Comparison of ENCODE assay signal across 9 mouse cellular contexts in the genomic region with DNA sequence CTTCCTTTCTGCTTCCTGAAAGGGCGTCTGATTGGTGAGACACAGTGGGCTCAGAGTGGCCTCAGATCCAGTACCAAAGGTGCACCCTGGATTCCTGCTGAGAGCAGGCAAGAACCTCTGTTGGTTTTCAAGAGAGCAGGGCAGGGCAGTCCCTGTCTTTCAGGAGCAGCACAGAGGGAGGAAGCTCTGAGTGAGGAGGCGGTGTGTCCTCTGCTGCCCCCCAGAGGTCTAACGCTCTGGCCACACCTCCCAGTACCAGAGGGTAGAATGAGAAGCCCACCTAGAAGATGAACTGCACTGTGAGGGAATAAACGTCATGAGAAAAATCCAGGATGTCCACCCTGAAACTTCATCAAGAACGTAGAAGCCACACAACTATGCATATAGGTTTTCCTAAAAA. TPM values are rescaled to one million over a fixed set of nuclear protein-coding genes. Genes with fewer than 3 reads are reported as not detected.
DNase-seq lines count a peak whose midpoint lies in the region; ATAC-seq and TF ChIP-seq lines count a peak whose summit lies in the region.
"Had no signal": no experiment of that assay in that cellular context is flagged by ENCODE, and none has a peak within 500 bp of the region (broad histone marks: within the 10 kb centered on the region; RNA-seq: fewer than 3 reads in every experiment).

No protein-coding gene starts in this region.

- H3K4me1 ChIP-seq in hindbrain, embryonic 15.5 days (replicated peaks), result no peaks in the 10 kb centered on the region
- H3K4me1 ChIP-seq in liver, embryonic 12.5 days, result no peaks in the 10 kb centered on the region
- no peaks in the 10 kb centered on the region for H3K4me1 ChIP-seq in neural tube, embryonic 15.5 days

- no peak overlapping the region for H3K4me3 ChIP-seq in gastrocnemius, adult 2 months
- H3K4me3 ChIP-seq in hindbrain, embryonic 15.5 days, result no peak overlapping the region
- H3K4me3 ChIP-seq in liver, embryonic 12.5 days, result no peak overlapping the region
- no peak overlapping the region for H3K4me3 ChIP-seq in neural tube, embryonic 15.5 days (replicated peaks)
- H3K4me3 ChIP-seq: megakaryocyte, embryonic 14.5 days had no signal

- DNase-seq in layer of hippocampus, postnatal 10 days (ENCODE audit: low spot score in 2 of 2), result peak; percentile 40 to 66
- DNase-seq in layer of hippocampus, postnatal 36 days, result no peak
- DNase-seq in adrenal gland, postnatal 36 days, result peak; percentile 60 to 75
- peak; percentile 51 for DNase-seq in gastrocnemius, adult 2 months
- DNase-seq in layer of hippocampus, adult 9-11 months, result no peak

- ATAC-seq in hindbrain, embryonic 15.5 days (ENCODE audit: low FRiP score, low read depth), result peak; percentile 63; the same call in 1 of the 2 replicates
- ATAC-seq in liver, embryonic 12.5 days, result peak; percentile 47; the same call in 1 of the 2 replicates
- ATAC-seq in neural tube, embryonic 15.5 days (ENCODE audit: low FRiP score), result peak; percentile 50; the same call in 1 of the 2 replicates

- no peak overlapping the region for H3K27ac ChIP-seq in gastrocnemius, adult 2 months
- no peak overlapping the region for H3K27ac ChIP-seq in hindbrain, embryonic 15.5 days (replicated peaks)
- no peak overlapping the region for H3K27ac ChIP-seq in liver, embryonic 12.5 days
- H3K27ac ChIP-seq in neural tube, embryonic 15.5 days (replicated peaks), result no peak overlapping the region

- intact Hi-C loops in gastrocnemius, adult 2 months (cut with DNase I), result loop anchor here (2.0 to 10.0 kb wide), 3 partner anchors 184 to 385 kb away; a partner anchor contains a TSS

- H3K36me3 ChIP-seq in hindbrain, embryonic 15.5 days, result peaks cover 9% of the 10 kb centered on the region; the same call in 1 of the 2 replicates
- H3K36me3 ChIP-seq in liver, embryonic 12.5 days, result peaks cover 59% of the 10 kb centered on the region
- peaks cover 25% of the 10 kb centered on the region for H3K36me3 ChIP-seq in neural tube, embryonic 15.5 days

- WGBS in hindbrain, embryonic 15.5 days, result 46% methylated on average over 5 of the region's 5 CpGs
- 45% methylated on average over 5 of the region's 5 CpGs for WGBS in liver, embryonic 12.5 days (ENCODE audit: insufficient replicate concordance)
- 50% methylated on average over 5 of the region's 5 CpGs for WGBS in neural tube, embryonic 15.5 days

- H3K9ac ChIP-seq in hindbrain, embryonic 15.5 days, result no peak overlapping the region
- H3K9ac ChIP-seq in liver, embryonic 12.5 days, result no peak overlapping the region
- no peak overlapping the region for H3K9ac ChIP-seq in neural tube, embryonic 15.5 days (replicated peaks)

- H3K4me2 ChIP-seq in hindbrain, embryonic 15.5 days, result no peak overlapping the region
- no peak overlapping the region for H3K4me2 ChIP-seq in liver, embryonic 12.5 days
- no peak overlapping the region for H3K4me2 ChIP-seq in neural tube, embryonic 15.5 days

- H3K9me3 ChIP-seq in hindbrain, embryonic 15.5 days, result no peaks in the 10 kb centered on the region
- no peaks in the 10 kb centered on the region for H3K9me3 ChIP-seq in liver, embryonic 12.5 days (replicated peaks)
- H3K9me3 ChIP-seq in neural tube, embryonic 15.5 days (replicated peaks), result no peaks in the 10 kb centered on the region

- no peaks in the 10 kb centered on the region for H3K27me3 ChIP-seq in hindbrain, embryonic 15.5 days
- H3K27me3 ChIP-seq in liver, embryonic 12.5 days (replicated peaks), result no peaks in the 10 kb centered on the region
- no peaks in the 10 kb centered on the region for H3K27me3 ChIP-seq in neural tube, embryonic 15.5 days (replicated peaks)
- H3K27me3 ChIP-seq: megakaryocyte, embryonic 14.5 days had no signal

- TF ChIP-seq CTCF in gastrocnemius, adult 2 months (IDR thresholded peaks at IDR 0.05), result peak; percentile 80

RNA-seq across cellular contexts. Expression of a gene that starts 21.5 kb away (rescaled TPM):
- 1 to 10 TPM; 8.2 to 8.9 TPM for total RNA-seq in layer of hippocampus, postnatal 10 days (2021)
- 10 to 100 TPM; 11.6 to 12.8 TPM for total RNA-seq in layer of hippocampus, postnatal 36 days (2021)
- 10 to 100 TPM; 13.5 to 16.0 TPM for total RNA-seq in adrenal gland, postnatal 36 days (2021)
- 10 to 100 TPM; 10.2 to 14.1 TPM for total RNA-seq in gastrocnemius, adult 2 months (2021)
- polyA plus RNA-seq in hindbrain, embryonic 15.5 days (2015; fragmentation: Nextera tagmentation; extraction: Ambion mirVana), result 8.2 TPM in 2 replicates
- 27.4 and 29.2 TPM in 2 replicates for polyA plus RNA-seq in liver, embryonic 12.5 days (2016; fragmentation: Nextera tagmentation; extraction: Ambion mirVana)
- polyA plus RNA-seq in neural tube, embryonic 15.5 days (2015; fragmentation: Nextera tagmentation; extraction: Ambion mirVana), result 7.6 and 11.9 TPM in 2 replicates

RNA-seq across cellular contexts. Expression of a gene that starts 34.3 kb away (rescaled TPM):
- total RNA-seq in layer of hippocampus, postnatal 10 days (2021), result 10 to 100 TPM; 19.5 to 20.7 TPM
- 10 to 100 TPM; 23.9 to 26.6 TPM for total RNA-seq in layer of hippocampus, postnatal 36 days (2021)
- 10 to 100 TPM; 42.1 to 43.0 TPM for total RNA-seq in adrenal gland, postnatal 36 days (2021)
- total RNA-seq in gastrocnemius, adult 2 months (2021), result 10 to 100 TPM; 25.7 to 37.8 TPM
- 32.1 and 33.3 TPM in 2 replicates for polyA plus RNA-seq in hindbrain, embryonic 15.5 days (2015; fragmentation: Nextera tagmentation; extraction: Ambion mirVana)
- 33.7 and 35.1 TPM in 2 replicates for polyA plus RNA-seq in liver, embryonic 12.5 days (2016; fragmentation: Nextera tagmentation; extraction: Ambion mirVana)
- 36.3 and 36.6 TPM in 2 replicates for polyA plus RNA-seq in neural tube, embryonic 15.5 days (2015; fragmentation: Nextera tagmentation; extraction: Ambion mirVana)

Comparison
In these comparisons a context has a peak if more than half of its experiments do, and no peak if none do; other contexts are left out.
1. DNase-seq: peak in layer of hippocampus, postnatal 10 days (2 of 2), adrenal gland, postnatal 36 days (2 of 2) and gastrocnemius, adult 2 months (single experiment); none in layer of hippocampus, postnatal 36 days (0 of 2) and layer of hippocampus, adult 9-11 months (single experiment).
2. Peak in every context shown above with its lines, with median percentiles within 50 percentile points of each other: ATAC-seq.